Comparison of ENCODE assay signal across 11 mouse cellular contexts in genomic region chr7:76218546-76218945, GRCm38 (mm10).
"Had no signal": no experiment of that assay in that cellular context is flagged by ENCODE, and none has a peak within 500 bp of the region (broad histone marks: within the 10 kb centered on the region; RNA-seq: fewer than 3 reads in every experiment).

No protein-coding gene starts in this region.

- DNase-seq: heart, adult 11 months; heart, adult 2 months; heart, postnatal 14 days; heart, postnatal 36 days; kidney, adult 11 months; kidney, adult 2 months; kidney, adult 9 months; kidney, postnatal 14 days; kidney, postnatal 36 days; liver; liver, embryonic 13.5 days had no signal
